Mouse (Mus musculus) embryonic facial prominence, embryonic 11.5 days (tissue): Measurements from ENCODE around the gene Ccdc32. TPM values are rescaled to one million over a fixed set of nuclear protein-coding genes. Genes with fewer than 3 reads are reported as not detected.

Source experiments
- ATAC-seq: fragments of 200-750 bp; cut with Nextera tagmentation; replicated peaks from 2 replicates; pipeline ENCODE4 v1.8.0; 2017; ENCODE audit warnings: low read depth; ENCODE audit not compliant: insufficient number of reproducible peaks, low FRiP score, low TSS enrichment
- DNase-seq: peaks from one replicate; pipeline ENCODE4 v3.0.0-alpha.2; 2015; ENCODE audit warnings: low spot score
- H3K27ac ChIP-seq: fragments of 300-500 bp; sonication (generic); replicated peaks from 2 replicates; pipeline ENCODE4 v1.5.1; 2014; ENCODE audit warnings: mild to moderate bottlenecking, low read depth, low read length, control low read depth
- H3K27me3 ChIP-seq: fragments of 300-500 bp; sonication (generic); 2 replicates; pipeline ENCODE4 v1.6.1; 2014; ENCODE audit warnings: mild to moderate bottlenecking, low read length, moderate library complexity, mixed read lengths; ENCODE audit not compliant: control insufficient read depth, insufficient read depth
- H3K36me3 ChIP-seq: fragments of 300-500 bp; sonication (generic); replicated peaks from 2 replicates; pipeline ENCODE4 v1.6.1; 2014; ENCODE audit warnings: low read depth, mild to moderate bottlenecking, low read length, moderate library complexity, mixed read lengths; ENCODE audit not compliant: control insufficient read depth, insufficient read depth
- H3K4me1 ChIP-seq: fragments of 300-500 bp; sonication (generic); 2 replicates; pipeline ENCODE4 v1.6.1; 2014; ENCODE audit warnings: low read length, mixed read lengths; ENCODE audit not compliant: control insufficient read depth, insufficient read depth
- H3K4me2 ChIP-seq: fragments of 300-500 bp; sonication (generic); 2 replicates; pipeline ENCODE4 v1.6.1; 2014; ENCODE audit warnings: low read depth, mild to moderate bottlenecking, control low read depth, low read length, moderate library complexity
- H3K4me3 ChIP-seq: fragments of 300-500 bp; sonication (generic); 2 replicates; pipeline ENCODE4 v1.5.1; 2014; ENCODE audit warnings: low read depth, low read length, control low read depth
- H3K9ac ChIP-seq: fragments of 300-500 bp; sonication (generic); replicated peaks from 2 replicates; pipeline ENCODE4 v1.6.1; 2014; ENCODE audit warnings: mild to moderate bottlenecking, control low read depth, low read length
- H3K9me3 ChIP-seq: fragments of 300-500 bp; sonication (generic); replicated peaks from 2 replicates; pipeline ENCODE4 v1.6.1; 2016; ENCODE audit warnings: mild to moderate bottlenecking, low read length, inconsistent platforms, mixed read lengths; ENCODE audit not compliant: control insufficient read depth
- WGBS: fragments of 180-500 bp; shearing (Covaris S2); extraction: QIAGEN DNeasy Blood & Tissue Kit; methylation state at CpG from one replicate; pipeline ENCODE4 v1.1.7; 2014; 5-methylcytosine and 5-hydroxymethylcytosine counted together
- polyA plus RNA-seq: library from polyadenylated mRNA; unstranded; fragments of >200 nt; fragmentation: Nextera tagmentation; extraction: Ambion mirVana; gene quantifications from 2 replicates; pipeline ENCODE4 v1.2.1, GENCODE M21; 2014

The Ccdc32 gene
- polyA plus RNA-seq, 1 experiment from 2014 or later: 22.6 TPM

GRCm38 (mm10) chr2:118999025-118999639 lies 30.1 kb downstream of the Ccdc32 start:
- ATAC-seq (no peak), DNase-seq (no peak)
- H3K9ac ChIP-seq: no peak overlapping the region
- H3K27ac ChIP-seq: no peak overlapping the region
- no peaks in the 10 kb centered on the region; the same call in 1 of the 2 replicates for H3K27me3 ChIP-seq
- WGBS: 58% methylated on average over 3 of the region's 3 CpGs
- no peaks in the 10 kb centered on the region for H3K36me3 ChIP-seq
- no peaks in the 10 kb centered on the region for H3K9me3 ChIP-seq
- H3K4me3 ChIP-seq: no peak overlapping the region
- H3K4me1 ChIP-seq: no peaks in the 10 kb centered on the region
- no peak overlapping the region for H3K4me2 ChIP-seq

DNA sequence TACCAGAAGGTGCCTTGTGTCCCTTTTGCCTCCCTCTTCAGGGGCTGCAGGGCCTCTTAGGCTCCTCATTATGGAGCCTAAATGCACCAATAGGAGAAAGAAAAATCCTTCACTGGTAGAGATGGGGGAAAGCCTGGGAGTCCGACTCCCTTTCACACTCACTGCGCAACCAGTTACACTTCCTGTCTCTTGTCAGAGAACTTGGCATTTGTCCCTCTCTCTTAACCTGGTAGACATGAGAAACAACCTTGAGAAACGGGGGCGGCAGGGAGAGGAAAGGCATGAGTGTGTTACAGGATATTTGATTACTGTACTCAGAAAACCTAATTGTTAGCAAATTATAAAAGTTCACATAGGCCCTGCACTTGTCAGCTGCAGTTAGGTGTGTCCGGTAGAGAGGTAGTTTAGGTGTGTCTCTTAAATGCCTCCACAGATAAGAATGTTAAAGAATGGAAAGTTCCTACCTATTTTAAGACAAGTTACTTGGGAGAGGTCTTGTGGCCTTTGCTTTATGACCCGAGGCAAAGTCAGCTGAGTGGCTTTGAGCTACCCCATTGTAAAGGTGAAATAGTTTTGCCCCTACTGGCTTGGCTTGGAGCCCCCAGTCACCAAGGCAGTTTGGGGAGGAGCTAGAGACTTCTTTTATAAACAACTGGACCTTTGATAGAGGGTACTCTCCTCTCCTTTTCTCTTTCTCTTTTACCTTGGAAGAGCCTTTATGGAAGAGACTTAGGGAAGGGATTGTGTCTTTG lies 30.9 kb downstream of the Ccdc32 start:
- H3K27me3 ChIP-seq: no peaks in the 10 kb centered on the region; the same call in 1 of the 2 replicates
- no peaks in the 10 kb centered on the region for H3K36me3 ChIP-seq
- no peak overlapping the region for H3K4me3 ChIP-seq
- H3K27ac ChIP-seq: no peak overlapping the region
- no peak overlapping the region for H3K9ac ChIP-seq
- WGBS: 76% methylated on average over 6 of the region's 6 CpGs
- no peaks in the 10 kb centered on the region for H3K4me1 ChIP-seq
- DNase-seq (no peak), ATAC-seq (no peak)
- no peak overlapping the region for H3K4me2 ChIP-seq
- no peaks in the 10 kb centered on the region for H3K9me3 ChIP-seq

DNA sequence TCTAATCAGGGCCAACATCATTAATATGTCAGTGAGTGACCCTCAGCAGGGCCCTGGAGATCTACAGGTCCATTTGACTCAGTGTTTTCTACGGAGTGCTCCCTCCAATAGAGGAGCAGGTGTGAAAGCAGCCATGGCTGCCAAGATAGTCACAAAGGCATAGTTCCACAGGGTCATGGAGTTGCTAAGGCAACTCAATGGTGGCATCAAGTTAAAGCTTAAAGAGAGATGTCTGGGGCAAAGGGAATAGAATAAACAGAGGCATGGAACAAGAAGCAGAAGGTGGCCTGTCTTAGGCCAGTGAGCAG lies 32.4 kb downstream of the Ccdc32 start:
- Histone ChIP-seq H3K4me3 (no peak overlapping the region), H3K27me3 (no peaks in the 10 kb centered on the region; the same call in 1 of the 2 replicates), H3K4me2 (no peak overlapping the region), H3K4me1 (no peaks in the 10 kb centered on the region), H3K9ac (no peak overlapping the region), H3K9me3 (no peaks in the 10 kb centered on the region), H3K27ac (no peak overlapping the region), H3K36me3 (no peaks in the 10 kb centered on the region)
- no peak for ATAC-seq
- WGBS: 76% methylated on average over 1 of the region's 1 CpGs
- DNase-seq: no peak

- H3K9ac ChIP-seq: no peak overlapping the region
- no peaks in the 10 kb centered on the region for H3K36me3 ChIP-seq
- no peak overlapping the region for H3K4me3 ChIP-seq
- H3K4me2 ChIP-seq: no peak overlapping the region
- H3K4me1 ChIP-seq: no peaks in the 10 kb centered on the region
- H3K27ac ChIP-seq: no peak overlapping the region
- H3K27me3 ChIP-seq: no peaks in the 10 kb centered on the region; the same call in 1 of the 2 replicates
- ATAC-seq (no peak), DNase-seq (no peak)
- no peaks in the 10 kb centered on the region for H3K9me3 ChIP-seq
- 48% methylated on average over 16 of the region's 16 CpGs for WGBS
Observed at GRCm38 (mm10) chr2:118995919-118996797, 33.0 kb downstream of the Ccdc32 start.

DNA sequence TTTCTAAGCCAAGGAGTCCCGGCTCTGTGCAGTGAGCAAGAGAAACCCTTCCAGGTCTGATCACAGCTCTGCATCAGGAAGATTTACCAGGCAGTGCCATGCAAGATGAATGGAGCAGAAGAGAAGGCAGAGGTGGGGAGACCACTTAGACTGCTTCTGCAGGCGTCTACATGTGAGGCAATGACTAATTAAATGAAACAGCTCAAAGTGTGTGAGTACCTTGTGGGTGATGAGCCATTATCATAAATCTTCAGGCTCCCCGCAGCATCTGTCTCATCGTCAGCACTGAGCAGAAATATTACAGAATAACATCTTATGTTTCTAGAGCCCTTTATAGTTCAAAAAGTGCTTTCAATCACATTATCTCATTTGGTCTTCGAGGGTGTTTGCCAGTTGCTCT lies 33.7 kb downstream of the Ccdc32 start:
- ATAC-seq (no peak), DNase-seq (no peak)
- H3K9me3 ChIP-seq: no peaks in the 10 kb centered on the region
- 70% methylated on average over 5 of the region's 5 CpGs for WGBS
- no peak overlapping the region for H3K4me2 ChIP-seq
- H3K27ac ChIP-seq: no peak overlapping the region
- H3K36me3 ChIP-seq: no peaks in the 10 kb centered on the region
- H3K9ac ChIP-seq: no peak overlapping the region
- H3K4me1 ChIP-seq: no peaks in the 10 kb centered on the region
- no peak overlapping the region for H3K4me3 ChIP-seq
- no peaks in the 10 kb centered on the region; the same call in 1 of the 2 replicates for H3K27me3 ChIP-seq

DNA sequence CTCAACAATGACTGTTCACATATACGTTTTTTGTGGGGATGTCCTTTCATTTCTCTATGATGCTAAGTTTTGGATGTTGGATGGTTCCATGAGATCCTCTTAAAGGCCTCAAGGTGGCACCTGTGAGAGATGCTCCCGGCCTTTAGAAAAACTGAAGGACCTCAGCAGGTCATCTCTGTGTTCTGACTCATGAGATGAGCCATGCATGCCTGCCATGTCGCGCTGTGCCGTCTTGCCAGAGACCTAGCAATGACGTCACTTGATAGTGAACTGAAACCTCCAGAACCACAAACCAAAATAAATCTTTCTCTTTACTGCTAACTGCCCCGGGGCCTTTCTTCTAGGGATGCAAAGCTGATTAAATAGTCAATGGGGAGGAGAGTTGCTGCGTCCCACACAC lies 45.4 kb downstream of the Ccdc32 start:
- 78% methylated on average over 8 of the region's 8 CpGs for WGBS
- no peak for ATAC-seq
- DNase-seq: no peak
- Histone ChIP-seq H3K27me3 (no peaks in the 10 kb centered on the region), H3K9me3 (no peaks in the 10 kb centered on the region), H3K4me3 (no peak overlapping the region), H3K9ac (no peak overlapping the region), H3K36me3 (no peaks in the 10 kb centered on the region), H3K4me2 (no peak overlapping the region), H3K27ac (no peak overlapping the region), H3K4me1 (no peaks in the 10 kb centered on the region)

DNA sequence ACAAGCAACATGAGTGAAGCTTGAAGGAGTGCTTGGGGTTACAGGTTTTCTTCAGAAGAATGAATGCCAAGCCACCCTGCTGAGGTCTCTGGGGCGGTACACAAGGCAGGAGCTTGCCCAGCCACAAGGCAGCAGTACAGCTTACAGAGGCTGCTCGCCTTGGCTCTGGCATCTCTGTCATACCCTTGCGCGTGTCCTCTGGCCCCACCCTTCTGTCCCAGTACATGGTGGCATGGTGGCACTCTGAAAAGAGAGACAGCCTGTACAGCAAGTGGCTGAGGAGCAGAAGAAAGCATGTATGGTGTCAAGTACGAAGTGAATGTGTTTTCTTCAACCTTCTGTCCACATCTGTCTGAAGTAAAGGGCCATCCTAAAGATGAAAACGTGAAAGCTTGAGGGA lies 48.4 kb downstream of the Ccdc32 start:
- DNase-seq (no peak), ATAC-seq (no peak)
- Histone ChIP-seq H3K9ac (no peak overlapping the region), H3K9me3 (no peaks in the 10 kb centered on the region), H3K27ac (no peak overlapping the region), H3K4me1 (no peaks in the 10 kb centered on the region), H3K36me3 (no peaks in the 10 kb centered on the region), H3K27me3 (peaks cover 15% of the 10 kb centered on the region), H3K4me3 (no peak overlapping the region), H3K4me2 (no peak overlapping the region)
- WGBS: 68% methylated on average over 6 of the region's 6 CpGs

GRCm38 (mm10) chr2:118978064-118978463 lies 51.1 kb downstream of the Ccdc32 start:
- 32% methylated on average over 6 of the region's 6 CpGs for WGBS
- ATAC-seq: no peak
- H3K4me1 ChIP-seq: no peaks in the 10 kb centered on the region
- no peak overlapping the region for H3K9ac ChIP-seq
- no peak overlapping the region for H3K4me3 ChIP-seq
- H3K36me3 ChIP-seq: no peaks in the 10 kb centered on the region
- peak; percentile 41 for DNase-seq
- H3K27ac ChIP-seq: no peak overlapping the region
- H3K27me3 ChIP-seq: peaks cover 33% of the 10 kb centered on the region
- no peak overlapping the region for H3K4me2 ChIP-seq
- H3K9me3 ChIP-seq: no peaks in the 10 kb centered on the region
